Mouse (Mus musculus): ENCODE results near the gene Haspin. TPM values are rescaled to one million over a fixed set of nuclear protein-coding genes. Genes with fewer than 3 reads are reported as not detected.
A peak's percentile ranks its signal among the peaks of the same experiment; 100 is the strongest.

Haspin gene
- polyA plus RNA-seq, 1 experiment, result 256 TPM

GRCm38 (mm10) chr11:73160811-73161200, 22.7 kb upstream of the Haspin start:
- peaks cover 9% of the 10 kb centered on the region for H3K4me1 ChIP-seq (ENCODE audit: control insufficient read depth, insufficient read depth, low read length)
- no peaks in the 10 kb centered on the region for H3K27me3 ChIP-seq (ENCODE audit: control insufficient read depth, insufficient read depth, low read length)
- TF ChIP-seq POLR2A (IDR thresholded peaks at IDR 0.05; ENCODE audit: control insufficient read depth, low read depth, low read length) (no peak), CTCF (IDR thresholded peaks at IDR 0.05; ENCODE audit: control insufficient read depth, insufficient read depth, insufficient replicate concordance, low read depth, low read length) (no peak)
- H3K27ac ChIP-seq (ENCODE audit: control insufficient read depth, insufficient read depth, low read depth, low read length), result no peak overlapping the region
- no peaks in the 10 kb centered on the region for H3K36me3 ChIP-seq (ENCODE audit: control insufficient read depth, insufficient read depth, low read length)
- no peak overlapping the region for H3K4me3 ChIP-seq (ENCODE audit: control insufficient read depth, low read depth, low read length)

DNA sequence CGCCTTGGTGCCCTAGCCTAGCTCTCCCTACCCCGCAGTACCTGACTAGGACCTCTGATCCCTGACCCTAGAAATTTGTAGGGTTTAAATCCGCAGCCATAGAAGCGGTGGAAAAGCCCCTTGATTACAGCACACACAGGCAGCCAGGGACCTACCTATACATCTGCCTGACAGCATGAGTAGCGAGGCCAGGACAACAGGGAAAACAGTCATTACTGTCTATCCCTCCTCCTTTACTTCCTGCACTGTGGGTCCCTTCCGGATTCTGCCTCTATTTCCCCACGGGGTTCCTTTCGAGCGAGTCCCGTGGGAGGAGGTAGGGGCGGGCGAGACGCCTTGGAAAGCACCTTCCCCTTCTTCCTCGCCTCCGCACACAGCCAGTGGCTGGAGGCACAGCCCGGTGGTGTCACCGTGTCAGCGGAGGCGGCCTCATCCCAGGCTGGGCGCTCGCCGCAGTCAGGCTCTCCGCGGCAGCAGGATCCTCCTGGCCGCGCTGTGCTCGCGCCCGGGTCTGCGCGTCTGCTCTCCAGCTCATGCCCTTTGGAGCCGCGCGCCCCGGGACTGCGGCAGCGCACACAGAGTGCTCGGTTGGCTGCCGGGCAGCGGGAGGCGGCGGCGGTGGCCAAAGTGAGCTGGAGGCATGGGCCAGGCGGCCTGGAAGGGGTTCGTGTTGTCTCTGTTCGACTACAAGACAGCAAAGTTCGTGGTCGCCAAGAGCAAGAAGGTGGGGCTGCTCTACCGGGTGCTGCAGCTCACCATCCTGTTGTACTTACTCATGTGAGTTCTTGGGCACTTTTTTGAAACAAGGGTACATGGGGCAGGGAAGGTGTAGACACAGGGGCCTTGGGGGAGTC, 22.1 kb upstream of the Haspin start, which contains the start of gene P2rx5:
P2rx5 (plus strand) TSS at position 465 of the 854 bp plus-strand sequence.
- H3K36me3 ChIP-seq (ENCODE audit: control insufficient read depth, insufficient read depth, low read length), result no peaks in the 10 kb centered on the region
- H3K27ac ChIP-seq (ENCODE audit: control insufficient read depth, insufficient read depth, low read depth, low read length), result no peak within 1 kb of the TSS
- peaks cover 9% of the 10 kb centered on the region for H3K4me1 ChIP-seq (ENCODE audit: control insufficient read depth, insufficient read depth, low read length)
- H3K4me3 ChIP-seq (ENCODE audit: control insufficient read depth, low read depth, low read length), result peak within 1 kb of the TSS; percentile 62
- H3K27me3 ChIP-seq (ENCODE audit: control insufficient read depth, insufficient read depth, low read length), result no peaks in the 10 kb centered on the region
- TF ChIP-seq CTCF (IDR thresholded peaks at IDR 0.05; ENCODE audit: control insufficient read depth, insufficient read depth, insufficient replicate concordance, low read depth, low read length) (no peak), POLR2A (IDR thresholded peaks at IDR 0.05; ENCODE audit: control insufficient read depth, low read depth, low read length) (no peak)

DNA sequence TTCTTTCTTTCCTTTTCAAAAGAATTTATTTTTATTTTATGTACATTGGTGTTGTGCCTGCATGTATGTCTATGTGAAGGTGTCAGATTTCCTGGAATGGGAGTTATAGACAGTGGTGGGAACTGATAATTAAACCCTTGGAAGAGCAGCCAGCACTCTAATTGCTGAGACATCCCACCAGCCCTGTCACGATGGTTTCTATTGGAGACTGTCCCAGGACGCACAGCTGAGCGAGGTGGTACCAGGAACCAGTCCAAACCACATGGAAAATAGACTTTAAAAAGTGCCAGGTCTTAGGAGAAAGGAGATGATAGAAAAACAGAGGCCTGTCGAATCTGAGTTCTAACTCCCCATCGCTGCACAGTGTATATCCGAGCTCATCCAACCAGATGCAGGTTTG, 17.0 kb upstream of the Haspin start:
- peaks cover 2% of the 10 kb centered on the region for H3K4me1 ChIP-seq (ENCODE audit: control insufficient read depth, insufficient read depth, low read length)
- TF ChIP-seq CTCF (IDR thresholded peaks at IDR 0.05; ENCODE audit: control insufficient read depth, insufficient read depth, insufficient replicate concordance, low read depth, low read length) (no peak), POLR2A (IDR thresholded peaks at IDR 0.05; ENCODE audit: control insufficient read depth, low read depth, low read length) (no peak)
- H3K27ac ChIP-seq (ENCODE audit: control insufficient read depth, insufficient read depth, low read depth, low read length), result no peak overlapping the region
- no peak overlapping the region for H3K4me3 ChIP-seq (ENCODE audit: control insufficient read depth, low read depth, low read length)
- no peaks in the 10 kb centered on the region for H3K27me3 ChIP-seq (ENCODE audit: control insufficient read depth, insufficient read depth, low read length)
- H3K36me3 ChIP-seq (ENCODE audit: control insufficient read depth, insufficient read depth, low read length), result no peaks in the 10 kb centered on the region

DNA sequence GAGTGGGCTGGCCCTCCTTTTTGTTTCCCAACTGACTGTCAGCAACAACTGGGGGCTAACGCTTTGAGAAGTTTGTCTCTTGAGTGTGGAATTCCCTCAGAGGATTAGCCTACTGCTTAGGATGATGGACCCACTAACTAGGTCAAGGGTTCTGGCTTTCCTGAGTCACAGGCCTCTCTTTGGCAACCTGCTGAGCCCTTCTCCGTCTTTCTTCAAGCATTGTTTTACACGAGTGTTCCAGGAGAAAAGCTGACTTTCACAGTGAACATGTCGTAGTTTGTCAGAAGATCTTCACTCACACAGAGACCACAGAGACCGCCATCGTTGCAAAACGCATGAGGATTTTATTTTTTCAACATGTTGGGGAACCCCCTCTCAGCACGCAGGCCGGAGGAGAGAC, 10.1 kb upstream of the Haspin start:
- TF ChIP-seq POLR2A (IDR thresholded peaks at IDR 0.05; ENCODE audit: control insufficient read depth, low read depth, low read length) (no peak), CTCF (IDR thresholded peaks at IDR 0.05; ENCODE audit: control insufficient read depth, insufficient read depth, insufficient replicate concordance, low read depth, low read length) (no peak)
- Histone ChIP-seq H3K4me1 (ENCODE audit: control insufficient read depth, insufficient read depth, low read length) (no peaks in the 10 kb centered on the region), H3K4me3 (ENCODE audit: control insufficient read depth, low read depth, low read length) (no peak overlapping the region), H3K36me3 (ENCODE audit: control insufficient read depth, insufficient read depth, low read length) (no peaks in the 10 kb centered on the region), H3K27me3 (ENCODE audit: control insufficient read depth, insufficient read depth, low read length) (no peaks in the 10 kb centered on the region), H3K27ac (ENCODE audit: control insufficient read depth, insufficient read depth, low read depth, low read length) (no peak overlapping the region)

DNA sequence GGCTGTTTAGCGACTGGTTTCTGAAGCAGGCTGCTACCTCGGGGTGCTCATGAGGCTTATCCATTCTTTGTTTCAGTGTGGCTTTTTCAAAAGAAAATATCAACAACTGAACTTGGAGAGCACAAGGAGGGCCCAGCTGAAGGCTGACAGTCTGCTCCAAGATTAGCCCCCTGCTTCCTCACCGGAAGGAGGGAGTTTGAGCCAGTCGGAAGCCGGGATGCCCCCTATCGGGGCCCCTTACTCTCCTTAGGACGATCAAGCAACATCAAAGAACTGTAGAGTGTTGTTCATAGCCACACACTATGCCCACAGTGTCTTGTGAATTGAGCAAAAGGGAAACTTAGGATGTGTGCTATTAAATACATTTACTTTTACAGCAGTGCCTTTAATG, 8.9 kb upstream of the Haspin start:
- TF ChIP-seq CTCF (IDR thresholded peaks at IDR 0.05; ENCODE audit: control insufficient read depth, insufficient read depth, insufficient replicate concordance, low read depth, low read length) (no peak), POLR2A (IDR thresholded peaks at IDR 0.05; ENCODE audit: control insufficient read depth, low read depth, low read length) (no peak)

GRCm38 (mm10) chr11:73146026-73146974, 8.2 kb upstream of the Haspin start:
- Histone ChIP-seq H3K36me3 (ENCODE audit: control insufficient read depth, insufficient read depth, low read length) (no peaks in the 10 kb centered on the region), H3K4me1 (ENCODE audit: control insufficient read depth, insufficient read depth, low read length) (no peaks in the 10 kb centered on the region), H3K27ac (ENCODE audit: control insufficient read depth, insufficient read depth, low read depth, low read length) (no peak overlapping the region), H3K27me3 (ENCODE audit: control insufficient read depth, insufficient read depth, low read length) (no peaks in the 10 kb centered on the region), H3K4me3 (ENCODE audit: control insufficient read depth, low read depth, low read length) (no peak overlapping the region)
- TF ChIP-seq CTCF (IDR thresholded peaks at IDR 0.05; ENCODE audit: control insufficient read depth, insufficient read depth, insufficient replicate concordance, low read depth, low read length) (no peak), POLR2A (IDR thresholded peaks at IDR 0.05; ENCODE audit: control insufficient read depth, low read depth, low read length) (no peak)

More for the DNA sequence above, 8.9 kb upstream of the Haspin start:
- Histone ChIP-seq H3K27ac (ENCODE audit: control insufficient read depth, insufficient read depth, low read depth, low read length) (no peak overlapping the region), H3K27me3 (ENCODE audit: control insufficient read depth, insufficient read depth, low read length) (no peaks in the 10 kb centered on the region), H3K4me3 (ENCODE audit: control insufficient read depth, low read depth, low read length) (no peak overlapping the region), H3K4me1 (ENCODE audit: control insufficient read depth, insufficient read depth, low read length) (no peaks in the 10 kb centered on the region), H3K36me3 (ENCODE audit: control insufficient read depth, insufficient read depth, low read length) (no peaks in the 10 kb centered on the region)

- Histone ChIP-seq H3K27me3 (ENCODE audit: control insufficient read depth, insufficient read depth, low read length) (no peaks in the 10 kb centered on the region), H3K4me1 (ENCODE audit: control insufficient read depth, insufficient read depth, low read length) (no peaks in the 10 kb centered on the region), H3K36me3 (ENCODE audit: control insufficient read depth, insufficient read depth, low read length) (no peaks in the 10 kb centered on the region; the same call in 1 of the 2 replicates), H3K27ac (ENCODE audit: control insufficient read depth, insufficient read depth, low read depth, low read length) (no peak overlapping the region), H3K4me3 (ENCODE audit: control insufficient read depth, low read depth, low read length) (no peak overlapping the region)
- TF ChIP-seq POLR2A (IDR thresholded peaks at IDR 0.05; ENCODE audit: control insufficient read depth, low read depth, low read length) (no peak), CTCF (IDR thresholded peaks at IDR 0.05; ENCODE audit: control insufficient read depth, insufficient read depth, insufficient replicate concordance, low read depth, low read length) (no peak)
Observed at GRCm38 (mm10) chr11:73144261-73144681, 6.2 kb upstream of the Haspin start.

Measured in testis, adult 2 months (tissue).